Mouse (Mus musculus) ES-E14 (cell line): ENCODE data around the gene Fam189a1.

Source experiments
- CHD2 ChIP-seq: IDR thresholded peaks from 2 replicates; pipeline ENCODE4 v1.6.1; 2014; ENCODE audit warnings: mild to moderate bottlenecking, low read depth, low read length, inconsistent platforms
- HCFC1 ChIP-seq: IDR thresholded peaks from 2 replicates; pipeline ENCODE4 v1.6.1; 2012; ENCODE audit warnings: low read length, inconsistent platforms, borderline replicate concordance; ENCODE audit not compliant: insufficient read depth
- MAFK ChIP-seq: IDR thresholded peaks from 2 replicates; pipeline ENCODE4 v1.6.1; 2014; ENCODE audit warnings: mild to moderate bottlenecking, low read depth, low read length, inconsistent platforms; ENCODE audit not compliant: insufficient read depth
- ZC3H11A ChIP-seq: IDR thresholded peaks from 2 replicates; pipeline ENCODE4 v1.6.1; 2012; ENCODE audit warnings: low read depth, mild to moderate bottlenecking, inconsistent platforms, low read length, borderline replicate concordance
- ZNF384 ChIP-seq: IDR thresholded peaks from 2 replicates; pipeline ENCODE4 v1.6.1; 2012; ENCODE audit warnings: low read depth, low read length, inconsistent platforms

DNA sequence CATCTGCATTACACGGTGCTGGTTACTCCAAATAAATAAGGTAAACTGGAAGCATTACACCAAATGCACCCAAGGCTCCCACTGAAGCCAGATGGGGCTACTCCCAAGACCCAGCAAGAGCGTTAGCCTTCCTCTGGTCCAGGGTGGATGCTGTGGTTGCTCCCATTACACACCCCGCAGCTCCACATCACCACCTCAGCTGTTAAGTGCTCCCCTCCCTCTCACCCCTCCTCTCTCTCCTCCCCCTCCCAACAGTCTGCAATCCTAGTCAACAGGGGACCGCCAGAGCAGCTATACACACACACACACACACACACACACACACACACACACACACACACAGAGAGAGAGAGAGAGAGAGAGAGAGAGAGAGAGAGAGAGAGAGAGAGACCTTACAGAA lies 109.7 kb downstream of the Fam189a1 start:
- no peak for TF ChIP-seq MAFK
- no peak for TF ChIP-seq ZC3H11A
- TF ChIP-seq CHD2 = no peak
- TF ChIP-seq HCFC1 = no peak
- no peak for TF ChIP-seq ZNF384
